Mouse (Mus musculus): ENCODE measurements around the gene 2010109A12Rik. TPM values are rescaled to one million over a fixed set of nuclear protein-coding genes. Genes with fewer than 3 reads are reported as not detected.
A peak's percentile ranks its signal among the peaks of the same experiment; 100 is the strongest.

The 2010109A12Rik gene
- polyA plus RNA-seq, 1 experiment from 2014 or later: 1.9 TPM

GRCm38 (mm10) chr5:93190428-93190827 lies 15.9 kb upstream of the 2010109A12Rik start:
- no peaks in the 10 kb centered on the region for H3K27me3 ChIP-seq
- H3K4me1 ChIP-seq: no peaks in the 10 kb centered on the region
- no peak overlapping the region for H3K4me3 ChIP-seq
- peaks cover 35% of the 10 kb centered on the region for H3K36me3 ChIP-seq
- H3K27ac ChIP-seq (replicated peaks): no peak overlapping the region
- WGBS: 94% methylated on average over 5 of the region's 5 CpGs
- H3K9me3 ChIP-seq: no peaks in the 10 kb centered on the region
- no peak overlapping the region for H3K4me2 ChIP-seq (replicated peaks)
- no peak for ATAC-seq (ENCODE audit: low FRiP score, low read depth)
- H3K9ac ChIP-seq (replicated peaks): no peak overlapping the region

GRCm38 (mm10) chr5:93198232-93198631 lies 8.1 kb upstream of the 2010109A12Rik start:
- ATAC-seq (ENCODE audit: low FRiP score, low read depth): no peak
- H3K36me3 ChIP-seq: peaks cover 45% of the 10 kb centered on the region
- no peak overlapping the region for H3K4me3 ChIP-seq
- H3K9ac ChIP-seq (replicated peaks): no peak overlapping the region
- H3K9me3 ChIP-seq: no peaks in the 10 kb centered on the region
- 92% methylated on average over 3 of the region's 3 CpGs for WGBS
- no peak overlapping the region for H3K4me2 ChIP-seq (replicated peaks)
- no peak overlapping the region for H3K27ac ChIP-seq (replicated peaks)
- H3K27me3 ChIP-seq: no peaks in the 10 kb centered on the region
- 0 out of 2 replicates have a peak, but pooled peaks cover 2% of the 10 kb centered on the region for H3K4me1 ChIP-seq

GRCm38 (mm10) chr5:93201181-93201580 lies 5.1 kb upstream of the 2010109A12Rik start:
- Histone ChIP-seq H3K36me3 (peaks cover 45% of the 10 kb centered on the region), H3K4me1 (peaks cover 13% of the 10 kb centered on the region; the same call in 1 of the 2 replicates), H3K4me2 (replicated peaks) (no peak overlapping the region), H3K9me3 (no peaks in the 10 kb centered on the region), H3K4me3 (no peak overlapping the region), H3K27me3 (no peaks in the 10 kb centered on the region), H3K27ac (replicated peaks) (no peak overlapping the region), H3K9ac (replicated peaks) (no peak overlapping the region)
- WGBS: 92% methylated on average over 1 of the region's 1 CpGs
- ATAC-seq (ENCODE audit: low FRiP score, low read depth): no peak

- peaks cover 15% of the 10 kb centered on the region for H3K36me3 ChIP-seq
- peak overlapping the region; percentile 69 for H3K4me2 ChIP-seq (replicated peaks)
- peak overlapping the region; percentile 93 for H3K27ac ChIP-seq (replicated peaks)
- peak overlapping the region; percentile 97 for H3K9ac ChIP-seq (replicated peaks)
- H3K27me3 ChIP-seq: no peaks in the 10 kb centered on the region
- H3K9me3 ChIP-seq: no peaks in the 10 kb centered on the region
- peak overlapping the region; percentile 93 for H3K4me3 ChIP-seq
- under 1% methylated on average over 50 of the region's 63 CpGs for WGBS
- peak; percentile 67 for ATAC-seq (ENCODE audit: low FRiP score, low read depth)
- H3K4me1 ChIP-seq: peaks cover 18% of the 10 kb centered on the region; the same call in 1 of the 2 replicates
Measured at GRCm38 (mm10) chr5:93205371-93206108, 778 bp upstream of the 2010109A12Rik start.

GRCm38 (mm10) chr5:93207006-93207348 lies 659 bp downstream of the 2010109A12Rik start:
- H3K27ac ChIP-seq (replicated peaks): peak overlapping the region; percentile 93
- peak overlapping the region; percentile 49 for H3K4me2 ChIP-seq (replicated peaks)
- no peaks in the 10 kb centered on the region for H3K27me3 ChIP-seq
- peak; percentile 27; the same call in 1 of the 2 replicates for ATAC-seq (ENCODE audit: low FRiP score, low read depth)
- no peaks in the 10 kb centered on the region for H3K9me3 ChIP-seq
- H3K4me1 ChIP-seq: peaks cover 18% of the 10 kb centered on the region; the same call in 1 of the 2 replicates
- peak overlapping the region; percentile 93 for H3K4me3 ChIP-seq
- 0 out of 2 replicates have a peak, but pooled peaks cover 2% of the 10 kb centered on the region for H3K36me3 ChIP-seq
- 7% methylated on average over 6 of the region's 6 CpGs for WGBS
- H3K9ac ChIP-seq (replicated peaks): peak overlapping the region; percentile 97

GRCm38 (mm10) chr5:93207555-93207954 lies 1.2 kb downstream of the 2010109A12Rik start:
- H3K4me1 ChIP-seq: peaks cover 18% of the 10 kb centered on the region; the same call in 1 of the 2 replicates
- H3K9me3 ChIP-seq: no peaks in the 10 kb centered on the region
- no peak for ATAC-seq (ENCODE audit: low FRiP score, low read depth)
- H3K27ac ChIP-seq (replicated peaks): no peak overlapping the region
- no peaks in the 10 kb centered on the region for H3K27me3 ChIP-seq
- no peak overlapping the region for H3K4me3 ChIP-seq
- H3K9ac ChIP-seq (replicated peaks): no peak overlapping the region
- no peaks in the 10 kb centered on the region for H3K36me3 ChIP-seq
- 76% methylated on average over 1 of the region's 1 CpGs for WGBS
- H3K4me2 ChIP-seq (replicated peaks): no peak overlapping the region

GRCm38 (mm10) chr5:93218375-93218774 lies 12.1 kb downstream of the 2010109A12Rik start:
- Histone ChIP-seq H3K27ac (replicated peaks) (no peak overlapping the region), H3K4me2 (replicated peaks) (no peak overlapping the region), H3K27me3 (no peaks in the 10 kb centered on the region), H3K36me3 (no peaks in the 10 kb centered on the region), H3K4me3 (no peak overlapping the region), H3K9me3 (no peaks in the 10 kb centered on the region), H3K4me1 (no peaks in the 10 kb centered on the region), H3K9ac (replicated peaks) (no peak overlapping the region)
- no peak for ATAC-seq (ENCODE audit: low FRiP score, low read depth)
- 89% methylated on average over 3 of the region's 3 CpGs for WGBS

- 79% methylated on average over 3 of the region's 3 CpGs for WGBS
- Histone ChIP-seq H3K27ac (replicated peaks) (no peak overlapping the region), H3K9me3 (no peaks in the 10 kb centered on the region), H3K36me3 (no peaks in the 10 kb centered on the region), H3K4me1 (no peaks in the 10 kb centered on the region), H3K27me3 (no peaks in the 10 kb centered on the region), H3K9ac (replicated peaks) (no peak overlapping the region), H3K4me2 (replicated peaks) (no peak overlapping the region), H3K4me3 (no peak overlapping the region)
- no peak for ATAC-seq (ENCODE audit: low FRiP score, low read depth)
Measured at GRCm38 (mm10) chr5:93221661-93222060, 15.3 kb downstream of the 2010109A12Rik start.

- H3K27ac ChIP-seq (replicated peaks): no peak overlapping the region
- H3K9me3 ChIP-seq: no peaks in the 10 kb centered on the region
- no peak overlapping the region for H3K4me3 ChIP-seq
- no peaks in the 10 kb centered on the region for H3K4me1 ChIP-seq
- 88% methylated on average over 2 of the region's 2 CpGs for WGBS
- no peaks in the 10 kb centered on the region for H3K27me3 ChIP-seq
- no peak for ATAC-seq (ENCODE audit: low FRiP score, low read depth)
- no peak overlapping the region for H3K9ac ChIP-seq (replicated peaks)
- H3K4me2 ChIP-seq (replicated peaks): no peak overlapping the region
- no peaks in the 10 kb centered on the region for H3K36me3 ChIP-seq
Measured at GRCm38 (mm10) chr5:93224549-93224948, 18.2 kb downstream of the 2010109A12Rik start.

- Histone ChIP-seq H3K36me3 (no peaks in the 10 kb centered on the region), H3K27me3 (no peaks in the 10 kb centered on the region), H3K4me3 (no peak overlapping the region), H3K27ac (replicated peaks) (no peak overlapping the region), H3K9ac (replicated peaks) (no peak overlapping the region), H3K9me3 (no peaks in the 10 kb centered on the region), H3K4me1 (no peaks in the 10 kb centered on the region), H3K4me2 (replicated peaks) (no peak overlapping the region)
- ATAC-seq (ENCODE audit: low FRiP score, low read depth): no peak
- WGBS: 85% methylated on average over 3 of the region's 3 CpGs
Measured at GRCm38 (mm10) chr5:93227157-93227556, 20.8 kb downstream of the 2010109A12Rik start.

GRCm38 (mm10) chr5:93229527-93229926 lies 23.2 kb downstream of the 2010109A12Rik start:
- H3K9ac ChIP-seq (replicated peaks): no peak overlapping the region
- no peak overlapping the region for H3K4me3 ChIP-seq
- no peaks in the 10 kb centered on the region for H3K9me3 ChIP-seq
- H3K27me3 ChIP-seq: no peaks in the 10 kb centered on the region
- H3K4me1 ChIP-seq: no peaks in the 10 kb centered on the region
- no peaks in the 10 kb centered on the region for H3K36me3 ChIP-seq
- no peak overlapping the region for H3K4me2 ChIP-seq (replicated peaks)
- 89% methylated on average over 2 of the region's 2 CpGs for WGBS
- H3K27ac ChIP-seq (replicated peaks): no peak overlapping the region
- no peak for ATAC-seq (ENCODE audit: low FRiP score, low read depth)

GRCm38 (mm10) chr5:93231721-93232120 lies 25.4 kb downstream of the 2010109A12Rik start:
- Histone ChIP-seq H3K9me3 (no peaks in the 10 kb centered on the region), H3K9ac (replicated peaks) (no peak overlapping the region), H3K36me3 (no peaks in the 10 kb centered on the region), H3K4me2 (replicated peaks) (no peak overlapping the region), H3K4me1 (no peaks in the 10 kb centered on the region), H3K4me3 (no peak overlapping the region), H3K27ac (replicated peaks) (no peak overlapping the region), H3K27me3 (no peaks in the 10 kb centered on the region)
- ATAC-seq (ENCODE audit: low FRiP score, low read depth): no peak
- WGBS: 76% methylated on average over 3 of the region's 3 CpGs
